Mouse (Mus musculus): Measurements from ENCODE around the gene Oxct1. TPM values are rescaled to one million over a fixed set of nuclear protein-coding genes. Genes with fewer than 3 reads are reported as not detected.

Gene Oxct1
- polyA plus RNA-seq, 1 experiment from 2014 or later: 243 TPM

GRCm38 (mm10) chr15:3995448-3996266 is 30.5 kb upstream of the Oxct1 start, which contains the start of gene AW549877:
TSS of gene AW549877 (minus strand) at chr15:3995744.
- Histone ChIP-seq H3K36me3 (ENCODE audit: control insufficient read depth, insufficient read depth, low read length) (peaks cover 15% of the 10 kb centered on the region; the same call in 1 of the 2 replicates), H3K4me2 (ENCODE audit: low read depth, low read length) (peak within 1 kb of the TSS; percentile 65), H3K9me3 (ENCODE audit: control insufficient read depth, low read length) (no peaks in the 10 kb centered on the region), H3K4me1 (ENCODE audit: control insufficient read depth, insufficient read depth, low read length) (peaks cover 6% of the 10 kb centered on the region), H3K27ac (replicated peaks; ENCODE audit: low read depth, low read length) (peak within 1 kb of the TSS; percentile 94), H3K4me3 (ENCODE audit: low read depth, low read length) (peak within 1 kb of the TSS; percentile 87), H3K27me3 (replicated peaks; ENCODE audit: control insufficient read depth, insufficient read depth, low read length) (no peaks in the 10 kb centered on the region), H3K9ac (ENCODE audit: low read depth, low read length) (peak within 1 kb of the TSS; percentile 89)
- peak; percentile 99 for ATAC-seq (ENCODE audit: low read depth)
- DNase-seq (ENCODE audit: low spot score): peak; percentile 99
- WGBS: 0% methylated on average over 38 of the region's 61 CpGs

DNA sequence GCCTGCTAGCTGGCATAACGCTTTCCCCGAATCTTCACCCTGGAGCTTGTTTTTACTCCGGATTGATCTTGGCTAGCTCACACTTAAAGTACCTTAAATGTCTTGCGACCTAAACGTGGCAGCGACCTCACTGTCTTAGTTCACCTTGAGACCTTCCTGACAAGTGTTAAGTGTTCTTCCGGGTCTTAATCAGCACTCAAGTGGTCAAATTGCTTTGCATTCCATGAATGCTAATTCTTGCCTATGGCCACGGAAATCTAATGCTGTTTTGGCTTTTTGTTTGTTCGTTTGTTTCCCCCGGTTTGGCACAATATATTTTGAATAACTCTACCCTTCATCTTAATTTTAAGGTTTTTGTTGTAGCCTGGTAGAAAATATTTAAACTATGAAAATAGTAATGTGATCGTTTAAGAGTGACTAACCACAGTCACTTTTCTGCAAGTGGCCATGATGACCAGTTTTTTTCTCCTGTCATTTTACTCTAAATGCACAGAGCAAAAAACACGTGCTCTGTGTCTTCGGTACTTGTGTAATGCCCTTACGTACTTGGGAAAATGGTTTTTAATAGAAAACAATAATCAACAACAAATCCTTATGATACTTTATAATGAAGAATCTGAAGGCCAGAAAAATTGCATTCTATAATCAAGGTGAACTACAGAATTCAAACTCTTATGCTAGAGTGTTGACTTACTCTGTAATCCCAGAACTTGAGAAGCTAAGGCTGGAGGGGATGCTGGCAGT is 29.7 kb upstream of the Oxct1 start:
- Histone ChIP-seq H3K36me3 (ENCODE audit: control insufficient read depth, insufficient read depth, low read length) (peaks cover 7% of the 10 kb centered on the region; the same call in 1 of the 2 replicates), H3K4me1 (ENCODE audit: control insufficient read depth, insufficient read depth, low read length) (peaks cover 6% of the 10 kb centered on the region), H3K4me3 (ENCODE audit: low read depth, low read length) (peak overlapping the region; percentile 87), H3K27me3 (replicated peaks; ENCODE audit: control insufficient read depth, insufficient read depth, low read length) (no peaks in the 10 kb centered on the region), H3K4me2 (ENCODE audit: low read depth, low read length) (peak overlapping the region; percentile 65), H3K9ac (ENCODE audit: low read depth, low read length) (peak overlapping the region; percentile 65), H3K27ac (replicated peaks; ENCODE audit: low read depth, low read length) (peak overlapping the region; percentile 74), H3K9me3 (ENCODE audit: control insufficient read depth, low read length) (no peaks in the 10 kb centered on the region)
- DNase-seq (ENCODE audit: low spot score) (no peak), ATAC-seq (ENCODE audit: low read depth) (no peak; the same call in 1 of the 2 replicates)
- WGBS: 18% methylated on average over 14 of the region's 14 CpGs

DNA sequence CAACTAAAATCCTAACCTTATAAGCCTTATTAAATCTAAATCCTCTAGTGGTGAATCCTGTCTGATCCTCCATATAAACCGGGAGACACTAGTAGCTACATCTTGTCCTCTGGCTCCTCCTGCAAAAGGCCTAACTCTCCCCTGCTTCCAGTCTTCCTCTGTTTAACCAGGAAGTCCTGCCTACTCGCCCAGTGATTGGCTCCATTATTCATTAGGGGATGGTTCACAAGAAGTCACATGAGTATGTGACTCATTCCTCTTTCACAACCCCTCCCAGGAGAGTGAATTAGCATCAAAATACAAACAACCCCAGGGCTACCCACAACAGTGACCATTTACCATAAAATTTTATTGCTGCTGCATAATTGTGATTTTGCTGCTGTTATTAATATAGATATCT is 27.0 kb upstream of the Oxct1 start:
- peaks cover 6% of the 10 kb centered on the region for H3K4me1 ChIP-seq (ENCODE audit: control insufficient read depth, insufficient read depth, low read length)
- WGBS: 77% methylated on average over 2 of the region's 2 CpGs
- no peak overlapping the region for H3K9ac ChIP-seq (ENCODE audit: low read depth, low read length)
- ATAC-seq (ENCODE audit: low read depth) (no peak), DNase-seq (ENCODE audit: low spot score) (no peak)
- no peaks in the 10 kb centered on the region for H3K36me3 ChIP-seq (ENCODE audit: control insufficient read depth, insufficient read depth, low read length)
- H3K4me3 ChIP-seq (ENCODE audit: low read depth, low read length): no peak overlapping the region
- no peak overlapping the region for H3K4me2 ChIP-seq (ENCODE audit: low read depth, low read length)
- no peaks in the 10 kb centered on the region for H3K27me3 ChIP-seq (replicated peaks; ENCODE audit: control insufficient read depth, insufficient read depth, low read length)
- H3K27ac ChIP-seq (replicated peaks; ENCODE audit: low read depth, low read length): no peak overlapping the region
- no peaks in the 10 kb centered on the region for H3K9me3 ChIP-seq (ENCODE audit: control insufficient read depth, low read length)

DNA sequence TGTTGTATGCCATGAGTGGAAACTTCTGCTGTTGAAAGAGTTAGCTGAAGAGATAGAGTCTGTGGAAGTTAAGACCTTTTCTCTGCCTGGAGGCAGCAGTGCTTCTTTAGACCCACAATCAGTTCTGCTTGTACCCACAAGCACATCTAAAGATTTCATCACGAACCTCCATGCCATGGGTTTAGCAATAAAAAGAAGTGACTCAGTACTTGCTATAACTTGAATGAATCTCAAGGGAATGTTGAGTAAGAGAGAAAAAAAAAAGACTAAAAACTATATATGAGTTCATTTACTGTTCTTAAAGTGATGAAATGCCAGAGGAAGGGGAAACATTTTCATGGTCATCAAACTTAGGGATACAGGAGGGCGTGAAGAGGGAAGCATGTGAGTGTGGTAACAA is 25.6 kb upstream of the Oxct1 start:
- DNase-seq (ENCODE audit: low spot score) (no peak), ATAC-seq (ENCODE audit: low read depth) (no peak)
- WGBS: 85% methylated on average over 2 of the region's 2 CpGs
- Histone ChIP-seq H3K4me2 (ENCODE audit: low read depth, low read length) (no peak overlapping the region), H3K27ac (replicated peaks; ENCODE audit: low read depth, low read length) (no peak overlapping the region), H3K9ac (ENCODE audit: low read depth, low read length) (no peak overlapping the region), H3K4me3 (ENCODE audit: low read depth, low read length) (no peak overlapping the region), H3K4me1 (ENCODE audit: control insufficient read depth, insufficient read depth, low read length) (no peaks in the 10 kb centered on the region), H3K36me3 (ENCODE audit: control insufficient read depth, insufficient read depth, low read length) (no peaks in the 10 kb centered on the region), H3K9me3 (ENCODE audit: control insufficient read depth, low read length) (peaks cover 8% of the 10 kb centered on the region), H3K27me3 (replicated peaks; ENCODE audit: control insufficient read depth, insufficient read depth, low read length) (no peaks in the 10 kb centered on the region)

DNA sequence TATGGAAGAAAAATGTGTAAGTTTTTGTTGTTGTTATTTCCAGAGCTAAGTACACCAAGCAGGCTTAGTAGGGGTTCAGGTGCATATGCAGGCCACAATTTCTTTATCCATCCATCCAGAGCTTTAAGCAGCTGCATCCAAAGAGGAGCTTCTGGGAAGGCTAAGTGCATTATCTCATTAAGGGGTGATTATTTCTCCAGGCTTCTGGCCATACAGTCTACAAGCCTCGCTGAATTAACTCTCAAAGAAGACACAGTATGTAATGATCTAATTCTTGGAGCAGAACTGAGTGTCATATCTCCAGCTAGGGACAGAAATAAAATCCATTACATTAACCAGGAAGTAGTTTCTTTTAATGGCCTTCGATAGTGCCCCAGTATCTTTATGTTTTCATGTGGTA is 12.3 kb upstream of the Oxct1 start:
- no peak for ATAC-seq (ENCODE audit: low read depth)
- no peak for DNase-seq (ENCODE audit: low spot score)
- Histone ChIP-seq H3K4me1 (ENCODE audit: control insufficient read depth, insufficient read depth, low read length) (no peaks in the 10 kb centered on the region), H3K27me3 (replicated peaks; ENCODE audit: control insufficient read depth, insufficient read depth, low read length) (no peaks in the 10 kb centered on the region), H3K9ac (ENCODE audit: low read depth, low read length) (no peak overlapping the region), H3K9me3 (ENCODE audit: control insufficient read depth, low read length) (no peaks in the 10 kb centered on the region), H3K4me2 (ENCODE audit: low read depth, low read length) (no peak overlapping the region), H3K27ac (replicated peaks; ENCODE audit: low read depth, low read length) (no peak overlapping the region), H3K36me3 (ENCODE audit: control insufficient read depth, insufficient read depth, low read length) (no peaks in the 10 kb centered on the region), H3K4me3 (ENCODE audit: low read depth, low read length) (no peak overlapping the region)
- WGBS: 77% methylated on average over 2 of the region's 2 CpGs

DNA sequence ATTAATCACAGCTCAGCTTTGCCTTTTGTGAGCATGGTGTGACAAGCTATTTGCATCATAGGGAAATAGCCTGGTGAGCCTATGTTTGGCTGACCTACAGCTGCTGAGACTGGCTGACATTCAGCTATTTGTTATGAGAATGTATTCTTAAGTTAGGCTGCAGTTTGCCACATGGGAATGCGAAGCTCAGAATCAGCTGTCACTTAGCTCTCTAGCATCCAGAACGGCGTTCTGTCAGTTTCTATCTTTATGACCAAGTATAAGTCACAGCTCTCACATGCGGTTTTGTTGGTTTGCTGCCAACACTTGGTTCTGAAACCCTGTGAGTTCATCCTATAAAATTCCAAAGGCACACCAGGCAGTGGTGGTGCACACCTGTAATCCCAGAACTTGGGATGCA is 5.5 kb upstream of the Oxct1 start:
- 0 out of 2 replicates have a peak, but pooled peaks have one; percentile 22 for ATAC-seq (ENCODE audit: low read depth)
- WGBS: 84% methylated on average over 4 of the region's 4 CpGs

DNA sequence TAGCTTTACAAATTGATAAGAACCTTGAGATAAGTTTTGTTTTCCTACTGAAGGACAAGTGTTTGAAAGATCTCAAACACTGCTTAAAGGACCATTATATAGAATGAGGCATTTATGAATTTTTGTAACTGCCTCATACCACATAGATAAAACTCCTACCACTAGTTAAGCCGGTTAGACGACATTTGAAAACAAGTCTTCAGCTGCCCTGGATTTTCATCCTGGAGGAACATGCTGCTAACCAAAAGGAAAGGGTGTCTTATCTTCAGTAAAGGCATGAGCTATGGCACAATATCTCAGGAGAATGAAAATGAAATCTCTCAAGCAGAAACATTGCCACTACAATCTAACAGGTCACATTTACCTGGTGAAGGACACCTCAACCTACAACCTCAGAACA is 2.4 kb upstream of the Oxct1 start:
- Histone ChIP-seq H3K4me3 (ENCODE audit: low read depth, low read length) (no peak overlapping the region), H3K36me3 (ENCODE audit: control insufficient read depth, insufficient read depth, low read length) (no peaks in the 10 kb centered on the region), H3K4me1 (ENCODE audit: control insufficient read depth, insufficient read depth, low read length) (peaks cover 18% of the 10 kb centered on the region), H3K4me2 (ENCODE audit: low read depth, low read length) (no peak overlapping the region), H3K9me3 (ENCODE audit: control insufficient read depth, low read length) (no peaks in the 10 kb centered on the region), H3K27ac (replicated peaks; ENCODE audit: low read depth, low read length) (no peak overlapping the region; the same call in 1 of the 2 replicates), H3K27me3 (replicated peaks; ENCODE audit: control insufficient read depth, insufficient read depth, low read length) (no peaks in the 10 kb centered on the region), H3K9ac (ENCODE audit: low read depth, low read length) (no peak overlapping the region)
- 81% methylated on average over 2 of the region's 2 CpGs for WGBS
- ATAC-seq (ENCODE audit: low read depth): no peak
- peak; percentile 58 for DNase-seq (ENCODE audit: low spot score)

More for the DNA sequence above, 5.5 kb upstream of the Oxct1 start:
- DNase-seq (ENCODE audit: low spot score): peak; percentile 44
- no peak overlapping the region for H3K4me3 ChIP-seq (ENCODE audit: low read depth, low read length)
- no peaks in the 10 kb centered on the region for H3K27me3 ChIP-seq (replicated peaks; ENCODE audit: control insufficient read depth, insufficient read depth, low read length)
- H3K4me2 ChIP-seq (ENCODE audit: low read depth, low read length): no peak overlapping the region
- H3K9ac ChIP-seq (ENCODE audit: low read depth, low read length): no peak overlapping the region
- H3K27ac ChIP-seq (replicated peaks; ENCODE audit: low read depth, low read length): no peak overlapping the region
- H3K4me1 ChIP-seq (ENCODE audit: control insufficient read depth, insufficient read depth, low read length): 0 out of 2 replicates have a peak, but pooled peaks cover 5% of the 10 kb centered on the region
- no peaks in the 10 kb centered on the region for H3K36me3 ChIP-seq (ENCODE audit: control insufficient read depth, insufficient read depth, low read length)
- H3K9me3 ChIP-seq (ENCODE audit: control insufficient read depth, low read length): no peaks in the 10 kb centered on the region

- Histone ChIP-seq H3K9ac (ENCODE audit: low read depth, low read length) (no peak overlapping the region), H3K27me3 (replicated peaks; ENCODE audit: control insufficient read depth, insufficient read depth, low read length) (no peaks in the 10 kb centered on the region), H3K27ac (replicated peaks; ENCODE audit: low read depth, low read length) (no peak overlapping the region), H3K9me3 (ENCODE audit: control insufficient read depth, low read length) (no peaks in the 10 kb centered on the region), H3K36me3 (ENCODE audit: control insufficient read depth, insufficient read depth, low read length) (no peaks in the 10 kb centered on the region), H3K4me3 (ENCODE audit: low read depth, low read length) (no peak overlapping the region), H3K4me2 (ENCODE audit: low read depth, low read length) (no peak overlapping the region), H3K4me1 (ENCODE audit: control insufficient read depth, insufficient read depth, low read length) (peaks cover 18% of the 10 kb centered on the region)
- DNase-seq (ENCODE audit: low spot score) (no peak), ATAC-seq (ENCODE audit: low read depth) (no peak)
- 75% methylated on average over 13 of the region's 13 CpGs for WGBS
Measured at GRCm38 (mm10) chr15:4024726-4025507, 1.3 kb upstream of the Oxct1 start.

Data from embryonic facial prominence, embryonic 14.5 days (tissue).